Mouse (Mus musculus): ENCODE data around the gene Hoxd11. TPM values are rescaled to one million over a fixed set of nuclear protein-coding genes. Genes with fewer than 3 reads are reported as not detected.

Hoxd11 gene
- not detected in 2 replicates for polyA plus RNA-seq (2016; fragmentation: Nextera tagmentation; extraction: Ambion mirVana)

- H3K9me3 ChIP-seq: no peaks in the 10 kb centered on the region
- peaks cover 100% of the 10 kb centered on the region for H3K27me3 ChIP-seq (replicated peaks; ENCODE audit: low read depth, poor library complexity, severe bottlenecking)
- H3K36me3 ChIP-seq (replicated peaks): no peaks in the 10 kb centered on the region
- no peak within 1 kb of the TSS for H3K4me3 ChIP-seq
- peaks cover 22% of the 10 kb centered on the region for H3K4me1 ChIP-seq
- H3K27ac ChIP-seq (replicated peaks): no peak within 1 kb of the TSS
- 2% methylated on average over 15 of the region's 15 CpGs for WGBS
- peak; percentile 38 for DNase-seq (ENCODE audit: low spot score)
These were observed at the start of gene Hoxd11 for GRCm38 (mm10) chr2:74678891-74679595. Hoxd11 (plus strand) TSS chr2:74679557.

- H3K27ac ChIP-seq (replicated peaks): no peak overlapping the region
- no peak overlapping the region for H3K4me3 ChIP-seq
- H3K4me1 ChIP-seq: no peaks in the 10 kb centered on the region
- H3K27me3 ChIP-seq (replicated peaks; ENCODE audit: low read depth, poor library complexity, severe bottlenecking): 0 out of 2 replicates have a peak, but pooled peaks cover 4% of the 10 kb centered on the region
- H3K9me3 ChIP-seq: no peaks in the 10 kb centered on the region
- WGBS: 69% methylated on average over 4 of the region's 4 CpGs
- H3K36me3 ChIP-seq (replicated peaks): no peaks in the 10 kb centered on the region
- no peak for DNase-seq (ENCODE audit: low spot score)
These were observed 43.9 kb upstream of the Hoxd11 start for GRCm38 (mm10) chr2:74635412-74635811.

- Histone ChIP-seq H3K9me3 (no peaks in the 10 kb centered on the region), H3K36me3 (replicated peaks) (no peaks in the 10 kb centered on the region), H3K4me3 (no peak overlapping the region), H3K4me1 (no peaks in the 10 kb centered on the region), H3K27ac (replicated peaks) (no peak overlapping the region), H3K27me3 (replicated peaks; ENCODE audit: low read depth, poor library complexity, severe bottlenecking) (peaks cover 57% of the 10 kb centered on the region)
- WGBS: 79% methylated on average over 5 of the region's 5 CpGs
- no peak for DNase-seq (ENCODE audit: low spot score)
These were observed 36.9 kb upstream of the Hoxd11 start for GRCm38 (mm10) chr2:74642431-74642830.

- DNase-seq (ENCODE audit: low spot score): no peak
- Histone ChIP-seq H3K9me3 (no peaks in the 10 kb centered on the region), H3K4me1 (no peaks in the 10 kb centered on the region), H3K27ac (replicated peaks) (no peak overlapping the region), H3K36me3 (replicated peaks) (no peaks in the 10 kb centered on the region), H3K4me3 (no peak overlapping the region), H3K27me3 (replicated peaks; ENCODE audit: low read depth, poor library complexity, severe bottlenecking) (peaks cover 84% of the 10 kb centered on the region)
- 84% methylated on average over 3 of the region's 3 CpGs for WGBS
These were observed 33.7 kb upstream of the Hoxd11 start for GRCm38 (mm10) chr2:74645631-74646030.

GRCm38 (mm10) chr2:74647082-74647864, 32.1 kb upstream of the Hoxd11 start:
- Histone ChIP-seq H3K9me3 (no peaks in the 10 kb centered on the region), H3K4me3 (no peak overlapping the region), H3K4me1 (no peaks in the 10 kb centered on the region), H3K27me3 (replicated peaks; ENCODE audit: low read depth, poor library complexity, severe bottlenecking) (peaks cover 98% of the 10 kb centered on the region), H3K27ac (replicated peaks) (no peak overlapping the region), H3K36me3 (replicated peaks) (no peaks in the 10 kb centered on the region)
- DNase-seq (ENCODE audit: low spot score): no peak
- WGBS: 13% methylated on average over 7 of the region's 7 CpGs

GRCm38 (mm10) chr2:74652996-74653340, 26.4 kb upstream of the Hoxd11 start:
- Histone ChIP-seq H3K36me3 (replicated peaks) (no peaks in the 10 kb centered on the region), H3K4me1 (peaks cover 13% of the 10 kb centered on the region), H3K9me3 (no peaks in the 10 kb centered on the region), H3K27me3 (replicated peaks; ENCODE audit: low read depth, poor library complexity, severe bottlenecking) (peaks cover 98% of the 10 kb centered on the region), H3K4me3 (no peak overlapping the region), H3K27ac (replicated peaks) (no peak overlapping the region)
- WGBS: 38% methylated on average over 2 of the region's 2 CpGs
- no peak for DNase-seq (ENCODE audit: low spot score)

- H3K4me1 ChIP-seq: peaks cover 18% of the 10 kb centered on the region
- no peak overlapping the region for H3K27ac ChIP-seq (replicated peaks)
- WGBS: 13% methylated on average over 17 of the region's 17 CpGs
- no peaks in the 10 kb centered on the region for H3K9me3 ChIP-seq
- no peaks in the 10 kb centered on the region for H3K36me3 ChIP-seq (replicated peaks)
- H3K4me3 ChIP-seq: no peak overlapping the region
- DNase-seq (ENCODE audit: low spot score): no peak
- H3K27me3 ChIP-seq (replicated peaks; ENCODE audit: low read depth, poor library complexity, severe bottlenecking): peaks cover 98% of the 10 kb centered on the region
These were observed 25.4 kb upstream of the Hoxd11 start for GRCm38 (mm10) chr2:74653781-74654535.

- no peaks in the 10 kb centered on the region for H3K36me3 ChIP-seq (replicated peaks)
- 3% methylated on average over 20 of the region's 20 CpGs for WGBS
- H3K4me3 ChIP-seq: no peak overlapping the region
- H3K27ac ChIP-seq (replicated peaks): no peak overlapping the region
- H3K9me3 ChIP-seq: no peaks in the 10 kb centered on the region
- peaks cover 19% of the 10 kb centered on the region for H3K4me1 ChIP-seq
- DNase-seq (ENCODE audit: low spot score): no peak
- peaks cover 98% of the 10 kb centered on the region for H3K27me3 ChIP-seq (replicated peaks; ENCODE audit: low read depth, poor library complexity, severe bottlenecking)
These were observed 24.5 kb upstream of the Hoxd11 start for GRCm38 (mm10) chr2:74654743-74655419.

GRCm38 (mm10) chr2:74655420-74655781, 24.0 kb upstream of the Hoxd11 start:
- H3K27me3 ChIP-seq (replicated peaks; ENCODE audit: low read depth, poor library complexity, severe bottlenecking): peaks cover 98% of the 10 kb centered on the region
- DNase-seq (ENCODE audit: low spot score): peak; percentile 60
- H3K4me3 ChIP-seq: peak overlapping the region; percentile 48
- no peak overlapping the region for H3K27ac ChIP-seq (replicated peaks)
- H3K36me3 ChIP-seq (replicated peaks): no peaks in the 10 kb centered on the region
- H3K4me1 ChIP-seq: peaks cover 19% of the 10 kb centered on the region
- H3K9me3 ChIP-seq: no peaks in the 10 kb centered on the region
- under 1% methylated on average over 46 of the region's 47 CpGs for WGBS

GRCm38 (mm10) chr2:74655821-74656631, 23.3 kb upstream of the Hoxd11 start:
- WGBS: 2% methylated on average over 69 of the region's 69 CpGs
- H3K4me1 ChIP-seq: peaks cover 19% of the 10 kb centered on the region
- no peaks in the 10 kb centered on the region for H3K36me3 ChIP-seq (replicated peaks)
- H3K27me3 ChIP-seq (replicated peaks; ENCODE audit: low read depth, poor library complexity, severe bottlenecking): peaks cover 98% of the 10 kb centered on the region
- peak overlapping the region; percentile 48 for H3K4me3 ChIP-seq
- peak; percentile 70 for DNase-seq (ENCODE audit: low spot score)
- no peak overlapping the region for H3K27ac ChIP-seq (replicated peaks)
- no peaks in the 10 kb centered on the region for H3K9me3 ChIP-seq

- no peak overlapping the region for H3K4me3 ChIP-seq
- H3K27ac ChIP-seq (replicated peaks): no peak overlapping the region
These were observed 22.7 kb upstream of the Hoxd11 start for GRCm38 (mm10) chr2:74656632-74657021.

More at GRCm38 (mm10) chr2:74656632-74657021, 22.7 kb upstream of the Hoxd11 start:
- Histone ChIP-seq H3K27me3 (replicated peaks; ENCODE audit: low read depth, poor library complexity, severe bottlenecking) (peaks cover 98% of the 10 kb centered on the region), H3K4me1 (peaks cover 21% of the 10 kb centered on the region), H3K36me3 (replicated peaks) (no peaks in the 10 kb centered on the region), H3K9me3 (no peaks in the 10 kb centered on the region)
- WGBS: 5% methylated on average over 4 of the region's 4 CpGs
- DNase-seq (ENCODE audit: low spot score): no peak

Data from embryonic facial prominence, embryonic 10.5 days (tissue).